Mouse (Mus musculus) hindbrain, postnatal 0 days (tissue): Measurements from ENCODE around the gene Msrb1. TPM values are rescaled to one million over a fixed set of nuclear protein-coding genes. Genes with fewer than 3 reads are reported as not detected.
A peak's percentile ranks its signal among the peaks of the same experiment; 100 is the strongest.

ENCODE experiments used
- ATAC-seq: fragments of 200-750 bp; cut with Nextera tagmentation; 2 replicates; pipeline ENCODE4 v1.8.0; 2017; ENCODE audit warnings: mild to moderate bottlenecking, moderate TSS enrichment, moderate library complexity
- DNase-seq: peaks from one replicate; pipeline ENCODE4 v3.0.0-alpha.2; 2015; ENCODE audit warnings: low spot score
- H3K27ac ChIP-seq: fragments of 300-500 bp; sonication (generic); 2 replicates; pipeline ENCODE4 v1.5.1; 2014; ENCODE audit warnings: mild to moderate bottlenecking
- H3K27me3 ChIP-seq: fragments of 300-500 bp; sonication (generic); 2 replicates; pipeline ENCODE4 v1.6.1; 2014; ENCODE audit warnings: low read length, mixed read lengths; ENCODE audit not compliant: insufficient read depth
- H3K36me3 ChIP-seq: fragments of 300-500 bp; sonication (generic); 2 replicates; pipeline ENCODE4 v1.6.1; 2014; ENCODE audit warnings: low read length, mixed read lengths; ENCODE audit not compliant: insufficient read depth
- H3K4me1 ChIP-seq: fragments of 300-500 bp; sonication (generic); 2 replicates; pipeline ENCODE4 v1.6.1; 2014; ENCODE audit warnings: antibody characterized with exemption, low read length, mixed read lengths; ENCODE audit not compliant: insufficient read depth
- H3K4me2 ChIP-seq: fragments of 300-500 bp; sonication (generic); 2 replicates; pipeline ENCODE4 v1.6.1; 2014; ENCODE audit warnings: low read depth, mild to moderate bottlenecking, low read length, moderate library complexity, mixed read lengths
- H3K4me3 ChIP-seq: fragments of 300-500 bp; sonication (generic); 2 replicates; pipeline ENCODE4 v1.5.1; 2014; ENCODE audit warnings: low read length
- H3K9ac ChIP-seq: fragments of 300-500 bp; sonication (generic); replicated peaks from 2 replicates; pipeline ENCODE4 v1.6.1; 2014; ENCODE audit warnings: mild to moderate bottlenecking, low read length, moderate library complexity, mixed read lengths
- H3K9me3 ChIP-seq: fragments of 300-500 bp; sonication (generic); 2 replicates; pipeline ENCODE4 v1.6.1; 2016; ENCODE audit warnings: low read length, mixed read lengths
- CTCF ChIP-seq: IDR thresholded peaks from 2 replicates; pipeline ENCODE4 v1.5.1; 2016; ENCODE audit warnings: antibody characterized with exemption, control low read depth, low read depth
- WGBS: fragments of 180-500 bp; shearing (Covaris S2); extraction: QIAGEN DNeasy Blood & Tissue Kit; methylation state at CpG from one replicate; pipeline ENCODE4 v1.1.7; 2014; 5-methylcytosine and 5-hydroxymethylcytosine counted together
- polyA plus RNA-seq: library from polyadenylated mRNA; unstranded; fragments of >200 nt; fragmentation: Nextera tagmentation; extraction: Ambion mirVana; gene quantifications from 2 replicates; pipeline ENCODE4 v1.2.1, GENCODE M21; 2015
- total RNA-seq: library from RNA; depleted of rRNA; stranded (reverse); fragments of >200 nt; gene quantifications from 2 replicates; pipeline ENCODE4 v1.2.3, GENCODE M21; 2014

Gene Msrb1
- total and polyA plus RNA-seq, 2 experiments from 2014 or later: 17.0 to 22.7 TPM

- 76% methylated on average over 12 of the region's 12 CpGs for WGBS
- ATAC-seq: no peak
- H3K4me3 ChIP-seq: no peak overlapping the region
These were observed 4.1 kb upstream of the Msrb1 start for GRCm38 (mm10) chr17:24732233-24732935.

GRCm38 (mm10) chr17:24733434-24734050 is 2.9 kb upstream of the Msrb1 start:
- Histone ChIP-seq H3K27me3 (no peaks in the 10 kb centered on the region), H3K9me3 (no peaks in the 10 kb centered on the region), H3K9ac (no peak overlapping the region), H3K27ac (no peak overlapping the region), H3K36me3 (no peaks in the 10 kb centered on the region), H3K4me1 (0 out of 2 replicates have a peak, but pooled peaks cover 5% of the 10 kb centered on the region), H3K4me3 (no peak overlapping the region), H3K4me2 (no peak overlapping the region)
- no peak for TF ChIP-seq CTCF
- WGBS: 88% methylated on average over 21 of the region's 21 CpGs
- ATAC-seq (no peak), DNase-seq (no peak)

More at GRCm38 (mm10) chr17:24732233-24732935, 4.1 kb upstream of the Msrb1 start:
- DNase-seq: no peak
- Histone ChIP-seq H3K27ac (no peak overlapping the region), H3K27me3 (no peaks in the 10 kb centered on the region), H3K4me1 (0 out of 2 replicates have a peak, but pooled peaks cover 5% of the 10 kb centered on the region), H3K9me3 (no peaks in the 10 kb centered on the region), H3K4me2 (no peak overlapping the region), H3K36me3 (no peaks in the 10 kb centered on the region), H3K9ac (no peak overlapping the region)
- TF ChIP-seq CTCF: no peak

GRCm38 (mm10) chr17:24734513-24734912 is 1.9 kb upstream of the Msrb1 start:
- TF ChIP-seq CTCF: no peak
- no peak overlapping the region for H3K4me2 ChIP-seq
- no peak overlapping the region for H3K9ac ChIP-seq
- no peaks in the 10 kb centered on the region for H3K36me3 ChIP-seq
- WGBS: 82% methylated on average over 1 of the region's 1 CpGs
- H3K9me3 ChIP-seq: no peaks in the 10 kb centered on the region
- 0 out of 2 replicates have a peak, but pooled peaks cover 5% of the 10 kb centered on the region for H3K4me1 ChIP-seq
- H3K27me3 ChIP-seq: no peaks in the 10 kb centered on the region
- no peak for DNase-seq
- no peak overlapping the region for H3K4me3 ChIP-seq
- H3K27ac ChIP-seq: no peak overlapping the region
- no peak for ATAC-seq

- Histone ChIP-seq H3K4me3 (no peak overlapping the region), H3K9ac (no peak overlapping the region), H3K36me3 (no peaks in the 10 kb centered on the region), H3K27me3 (no peaks in the 10 kb centered on the region), H3K4me1 (0 out of 2 replicates have a peak, but pooled peaks cover 5% of the 10 kb centered on the region), H3K4me2 (no peak overlapping the region), H3K9me3 (no peaks in the 10 kb centered on the region), H3K27ac (no peak overlapping the region)
- DNase-seq (no peak), ATAC-seq (no peak)
- WGBS: 86% methylated on average over 7 of the region's 7 CpGs
- TF ChIP-seq CTCF: no peak
These were observed 996 bp upstream of the Msrb1 start for GRCm38 (mm10) chr17:24735446-24735845.

GRCm38 (mm10) chr17:24737135-24737810 is 831 bp downstream of the Msrb1 start:
- H3K4me2 ChIP-seq: peak overlapping the region; percentile 95
- 0 out of 2 replicates have a peak, but pooled peaks cover 5% of the 10 kb centered on the region for H3K4me1 ChIP-seq
- no peaks in the 10 kb centered on the region for H3K27me3 ChIP-seq
- no peaks in the 10 kb centered on the region for H3K9me3 ChIP-seq
- TF ChIP-seq CTCF: no peak
- WGBS: 22% methylated on average over 8 of the region's 8 CpGs
- H3K36me3 ChIP-seq: no peaks in the 10 kb centered on the region
- H3K9ac ChIP-seq: peak overlapping the region; percentile 64; the same call in 1 of the 2 replicates
- DNase-seq: no peak
- 0 out of 2 replicates have a peak overlapping the region, but pooled peaks have one; percentile 45 for H3K27ac ChIP-seq
- ATAC-seq: no peak
- H3K4me3 ChIP-seq: peak overlapping the region; percentile 59

- DNase-seq (no peak), ATAC-seq (no peak)
- Histone ChIP-seq H3K9me3 (no peaks in the 10 kb centered on the region), H3K4me1 (0 out of 2 replicates have a peak, but pooled peaks cover 5% of the 10 kb centered on the region), H3K4me2 (no peak overlapping the region), H3K27me3 (no peaks in the 10 kb centered on the region), H3K27ac (no peak overlapping the region), H3K36me3 (no peaks in the 10 kb centered on the region), H3K9ac (no peak overlapping the region), H3K4me3 (no peak overlapping the region)
- no peak for TF ChIP-seq CTCF
- 79% methylated on average over 4 of the region's 4 CpGs for WGBS
These were observed 1.8 kb downstream of the Msrb1 start for GRCm38 (mm10) chr17:24738238-24738637.
